In the genomic region with DNA sequence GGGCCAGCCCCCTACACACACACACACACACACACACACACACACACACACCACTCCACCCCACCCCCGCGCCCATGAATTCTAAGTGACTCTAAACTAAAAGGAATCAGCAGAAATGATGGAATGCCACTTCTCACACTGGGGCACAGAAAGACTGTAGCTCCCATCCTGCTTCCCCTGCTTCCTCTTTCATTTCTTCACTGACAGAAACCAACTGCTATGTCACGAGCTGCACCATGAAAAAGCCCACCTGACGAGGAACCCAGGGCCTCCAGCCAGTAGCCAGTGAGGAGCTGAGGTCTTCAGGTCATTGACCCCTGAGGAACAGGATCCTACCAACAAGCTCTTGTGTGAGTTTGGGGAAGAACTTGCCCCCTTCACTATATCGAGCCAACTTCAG, we compare ENCODE assay signal across 22 mouse cellular contexts. TPM values are rescaled to one million over a fixed set of nuclear protein-coding genes. Genes with fewer than 3 reads are reported as not detected.
DNase-seq lines count a peak whose midpoint lies in the region; ATAC-seq and TF ChIP-seq lines count a peak whose summit lies in the region.
"Had no signal": no experiment of that assay in that cellular context is flagged by ENCODE, and none has a peak within 500 bp of the region (broad histone marks: within the 10 kb centered on the region; RNA-seq: fewer than 3 reads in every experiment).

No protein-coding gene starts in this region.

- H3K9ac ChIP-seq in liver, postnatal 0 days (replicated peaks): no peak overlapping the region
- no peak overlapping the region for H3K9ac ChIP-seq in liver, embryonic 11.5 days (ENCODE audit: low read depth, low read length)
- H3K9ac ChIP-seq: embryonic facial prominence, embryonic 15.5 days; forebrain, embryonic 15.5 days; hindbrain, embryonic 12.5 days had no signal

- TF ChIP-seq POLR2A in bone marrow macrophage, adult 2 months (IDR thresholded peaks at IDR 0.05; ENCODE audit: borderline replicate concordance, low read depth, low read length): no peak

- DNase-seq in liver, postnatal 0 days: peak; percentile 11
- DNase-seq in liver, embryonic 11.5 days (ENCODE audit: low spot score): no peak
- no peak for DNase-seq in left cerebral cortex, postnatal 10 days (ENCODE audit: extremely low spot score in 1 of 2, low spot score in 2 of 2)
- no peak for DNase-seq in embryo, embryonic 10 days (ENCODE audit: low spot score)
- DNase-seq in left cerebral cortex, adult 11 months (ENCODE audit: low spot score): no peak
- DNase-seq: adrenal gland, adult 2 months; adrenal gland, postnatal 25 days; cerebellum, adult 11 months; cerebellum, adult 9-10 months; cerebellum, postnatal 36 days; embryo, embryonic 11 days; gastrocnemius, postnatal 10 days; heart, postnatal 10 days; heart, postnatal 4 days had no signal

- no peak overlapping the region for H3K4me2 ChIP-seq in liver, postnatal 0 days (ENCODE audit: low read depth, low read length)
- H3K4me2 ChIP-seq in liver, embryonic 11.5 days: no peak overlapping the region
- H3K4me2 ChIP-seq: embryonic facial prominence, embryonic 15.5 days; forebrain, embryonic 15.5 days; hindbrain, embryonic 12.5 days had no signal

- TF ChIP-seq CTCF in liver, postnatal 0 days (IDR thresholded peaks at IDR 0.05; ENCODE audit: low read depth): no peak
- TF ChIP-seq CTCF in bone marrow macrophage, adult 2 months (IDR thresholded peaks at IDR 0.05; ENCODE audit: low read depth, low read length): no peak

- H3K27me3 ChIP-seq in liver, postnatal 0 days (ENCODE audit: insufficient read depth, low read length): no peaks in the 10 kb centered on the region
- no peaks in the 10 kb centered on the region for H3K27me3 ChIP-seq in liver, embryonic 11.5 days (replicated peaks; ENCODE audit: control insufficient read depth, insufficient read depth, low read length)
- H3K27me3 ChIP-seq: embryonic facial prominence, embryonic 15.5 days; forebrain, embryonic 15.5 days had no signal

- intact Hi-C loops in left cerebral cortex, postnatal 10 days (cut with DNase I): no loop called here

- ATAC-seq in liver, postnatal 0 days: peak; percentile 23; the same call in 1 of the 2 replicates
- no peak for ATAC-seq in liver, embryonic 11.5 days (replicated peaks; ENCODE audit: low FRiP score)
- ATAC-seq in megakaryocyte, adult 5-6 weeks (ENCODE audit: poor library complexity, severe bottlenecking): peak; percentile 33; the same call in 1 of the 2 replicates
- ATAC-seq: forebrain, embryonic 15.5 days; hindbrain, embryonic 16.5 days; inflammation-experienced regulatory T-cells, adult 6 months had no signal

- 58% methylated on average over 5 of the region's 5 CpGs for WGBS in liver, postnatal 0 days (ENCODE audit: insufficient replicate concordance)
- WGBS in liver, embryonic 11.5 days: 60% methylated on average over 5 of the region's 5 CpGs

- H3K4me1 ChIP-seq in liver, postnatal 0 days (ENCODE audit: insufficient read depth): peaks cover 6% of the 10 kb centered on the region; the same call in 1 of the 2 replicates
- no peaks in the 10 kb centered on the region for H3K4me1 ChIP-seq in liver, embryonic 11.5 days (replicated peaks; ENCODE audit: control insufficient read depth, insufficient read depth, low read length)
- peaks cover 24% of the 10 kb centered on the region for H3K4me1 ChIP-seq in bone marrow macrophage, adult 2 months (ENCODE audit: control insufficient read depth, insufficient read depth, low read length)
- H3K4me1 ChIP-seq: embryonic facial prominence, embryonic 15.5 days had no signal

- H3K4me3 ChIP-seq in liver, postnatal 0 days (ENCODE audit: low read depth, low read length): no peak overlapping the region
- no peak overlapping the region for H3K4me3 ChIP-seq in liver, embryonic 11.5 days (ENCODE audit: low read depth, low read length)
- H3K4me3 ChIP-seq in bone marrow macrophage, adult 2 months (ENCODE audit: insufficient read depth, low read length): peak overlapping the region; percentile 21; the same call in 1 of the 2 replicates
- H3K4me3 ChIP-seq: embryonic facial prominence, embryonic 15.5 days; forebrain, embryonic 15.5 days; heart, embryonic 10.5 days; hindbrain, embryonic 12.5 days had no signal

- no peaks in the 10 kb centered on the region for H3K9me3 ChIP-seq in liver, postnatal 0 days (ENCODE audit: low read length)
- no peaks in the 10 kb centered on the region for H3K9me3 ChIP-seq in liver, embryonic 11.5 days (ENCODE audit: control insufficient read depth, low read length)
- H3K9me3 ChIP-seq: embryonic facial prominence, embryonic 15.5 days; forebrain, embryonic 15.5 days; heart, embryonic 10.5 days; hindbrain, embryonic 12.5 days had no signal

- no peak overlapping the region for H3K27ac ChIP-seq in liver, postnatal 0 days (ENCODE audit: low read depth)
- no peak overlapping the region for H3K27ac ChIP-seq in liver, embryonic 11.5 days (ENCODE audit: low read depth, low read length)
- H3K27ac ChIP-seq in bone marrow macrophage, adult 2 months (ENCODE audit: insufficient read depth, low read depth, low read length): peak overlapping the region; percentile 67
- H3K27ac ChIP-seq: embryonic facial prominence, embryonic 15.5 days; forebrain, embryonic 15.5 days; heart, embryonic 10.5 days; hindbrain, embryonic 12.5 days had no signal

- TF ChIP-seq EP300 in liver, postnatal 0 days (IDR thresholded peaks at IDR 0.05; ENCODE audit: low read depth): no peak

- H3K36me3 ChIP-seq in liver, postnatal 0 days (replicated peaks; ENCODE audit: insufficient read depth, low read length): no peaks in the 10 kb centered on the region
- H3K36me3 ChIP-seq in liver, embryonic 11.5 days (ENCODE audit: control insufficient read depth, insufficient read depth, low read length): no peaks in the 10 kb centered on the region
- H3K36me3 ChIP-seq: embryonic facial prominence, embryonic 15.5 days; forebrain, embryonic 15.5 days; heart, embryonic 10.5 days; hindbrain, embryonic 12.5 days had no signal

RNA-seq across cellular contexts. Expression of a gene that starts 15.9 kb away (rescaled TPM):
- polyA plus RNA-seq in liver, postnatal 0 days (2015; fragmentation: Nextera tagmentation; extraction: Ambion mirVana): 3.6 and 4.2 TPM in 2 replicates
- 7.3 and 8.5 TPM in 2 replicates for polyA plus RNA-seq in liver, embryonic 11.5 days (2014; fragmentation: Nextera tagmentation; extraction: Ambion mirVana)
- 26.3 and 29.3 TPM in 2 replicates for polyA plus RNA-seq in bone marrow macrophage, adult 2 months (2012; ENCODE audit: insufficient read depth, insufficient read length, missing spikeins)
- total RNA-seq in megakaryocyte, adult 5-6 weeks (2015): 86.5 and 89.6 TPM in 2 replicates
- 80.4 and 101 TPM in 2 replicates for total RNA-seq in megakaryocyte, adult 5-6 weeks (2017)
- total RNA-seq in left cerebral cortex, postnatal 10 days (2021): 10 to 100 TPM; 13.9 to 14.3 TPM
